Mouse (Mus musculus): Measurements from ENCODE around the gene Itgav.

The Itgav gene

DNA sequence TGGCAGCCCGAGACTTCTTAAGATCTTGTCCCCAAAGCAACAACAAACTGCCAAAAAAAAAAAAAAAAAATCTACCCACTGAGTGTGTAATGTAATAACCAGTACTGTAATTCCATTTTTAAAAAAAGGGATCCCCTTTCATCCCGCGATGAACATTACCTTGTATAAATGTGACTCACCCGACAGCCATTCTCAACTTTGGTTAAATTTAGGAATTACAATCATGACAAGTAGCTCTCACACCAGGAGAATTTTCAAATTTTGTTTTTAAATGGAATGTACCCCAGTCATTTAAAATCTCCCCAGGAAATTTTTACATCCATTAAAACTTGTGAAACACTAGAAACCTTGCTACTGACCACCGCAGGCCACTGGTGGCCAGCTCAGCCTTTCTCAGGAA is 10.3 kb upstream of the Itgav start:
- no peak for DNase-seq

DNA sequence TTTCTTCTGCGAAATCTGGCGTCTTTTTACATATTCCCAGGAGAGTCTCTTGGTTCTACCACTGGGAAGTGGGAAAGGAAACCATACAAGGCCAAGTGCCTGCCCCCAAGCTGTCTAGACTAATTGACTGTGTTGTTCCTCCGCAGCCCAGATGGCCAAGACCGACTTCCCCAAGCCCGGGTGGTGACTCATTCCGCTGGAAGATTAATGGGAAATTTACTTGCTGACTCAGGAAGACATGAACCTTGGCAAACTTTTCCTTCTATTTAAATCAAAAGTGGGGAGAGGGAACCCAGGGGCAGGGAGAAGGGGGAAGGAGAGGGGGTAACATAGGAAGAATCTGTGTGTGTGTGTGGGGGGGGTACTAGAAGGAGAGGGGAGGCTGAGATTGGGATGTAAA is 9.4 kb upstream of the Itgav start:
- peak; percentile 48 to 60 for DNase-seq

DNA sequence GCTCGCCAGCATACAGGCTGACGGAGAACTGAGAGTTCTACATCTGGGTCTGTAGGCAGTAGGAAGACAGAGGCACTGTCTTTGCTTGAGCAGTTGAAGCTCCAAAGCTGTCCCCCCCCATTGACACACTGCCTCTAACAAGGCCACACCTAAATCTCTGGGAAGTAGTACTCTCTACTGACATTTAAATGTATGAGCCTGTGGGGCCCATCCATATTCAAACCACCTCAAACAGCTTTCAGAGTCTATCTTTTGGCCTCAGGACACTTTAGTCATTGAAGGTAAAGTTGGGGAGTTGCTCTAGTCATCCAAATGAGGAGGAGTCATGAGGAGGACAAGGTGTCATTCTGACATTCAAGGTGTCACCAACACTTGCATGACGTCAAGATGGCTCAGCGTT is 5.9 kb upstream of the Itgav start:
- no peak for DNase-seq

DNA sequence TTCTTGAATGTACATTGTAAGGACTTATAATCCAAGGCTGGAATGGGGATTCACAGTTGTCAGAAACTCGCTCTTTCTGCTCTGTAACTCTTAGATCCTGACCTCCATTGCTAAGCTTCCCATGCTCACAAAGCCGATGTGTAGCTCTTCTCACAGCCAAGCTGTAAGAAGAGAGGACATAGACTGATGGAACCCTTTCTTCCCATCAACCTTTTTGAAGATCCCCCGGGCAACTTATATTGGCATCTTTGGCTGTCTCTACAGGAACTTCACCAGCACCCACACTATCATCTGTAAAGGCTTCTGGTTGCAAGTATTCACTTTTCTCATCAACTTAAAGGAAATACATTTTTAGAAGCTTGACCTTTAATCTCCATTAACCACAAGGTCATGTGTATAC is 2.6 kb upstream of the Itgav start:
- DNase-seq, result no peak

DNA sequence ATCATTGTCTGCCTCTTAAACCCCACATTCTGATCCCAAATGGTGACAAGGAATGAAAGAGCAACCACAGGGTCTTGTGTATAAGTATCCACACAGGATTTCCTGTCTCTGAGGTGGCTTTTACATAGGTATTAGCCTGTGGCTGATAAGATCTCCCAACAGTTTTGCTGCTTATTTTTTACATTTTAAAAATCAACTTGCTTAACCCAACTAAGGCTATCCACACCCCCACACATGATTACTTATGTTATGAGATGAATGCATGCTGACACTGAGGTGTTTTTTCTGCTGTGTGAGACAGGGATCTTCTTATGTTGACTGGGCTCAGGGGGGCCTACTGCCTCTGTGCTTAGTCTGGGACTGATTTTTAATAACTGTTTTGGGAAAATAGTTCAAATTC is 1.3 kb upstream of the Itgav start:
- no peak for DNase-seq

DNA sequence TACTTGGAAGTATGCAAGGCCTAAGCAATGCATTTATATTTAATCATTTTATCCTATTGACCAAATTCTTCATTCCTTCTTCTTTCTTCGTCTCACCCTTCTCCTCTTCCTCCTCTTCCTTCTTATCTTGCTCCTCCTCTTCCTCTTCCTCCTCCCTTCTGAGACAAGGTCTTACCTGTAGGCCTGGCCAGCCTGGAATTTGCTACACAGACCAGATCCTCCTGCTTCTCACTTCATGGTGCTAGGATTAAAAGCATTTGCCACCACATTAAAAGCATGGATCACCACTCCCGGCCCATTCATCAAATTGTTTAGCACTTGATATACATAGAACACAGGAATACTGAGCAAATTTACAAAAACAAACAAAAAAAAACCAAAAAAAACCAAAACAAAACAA is 851 bp upstream of the Itgav start:
- DNase-seq, result no peak

DNA sequence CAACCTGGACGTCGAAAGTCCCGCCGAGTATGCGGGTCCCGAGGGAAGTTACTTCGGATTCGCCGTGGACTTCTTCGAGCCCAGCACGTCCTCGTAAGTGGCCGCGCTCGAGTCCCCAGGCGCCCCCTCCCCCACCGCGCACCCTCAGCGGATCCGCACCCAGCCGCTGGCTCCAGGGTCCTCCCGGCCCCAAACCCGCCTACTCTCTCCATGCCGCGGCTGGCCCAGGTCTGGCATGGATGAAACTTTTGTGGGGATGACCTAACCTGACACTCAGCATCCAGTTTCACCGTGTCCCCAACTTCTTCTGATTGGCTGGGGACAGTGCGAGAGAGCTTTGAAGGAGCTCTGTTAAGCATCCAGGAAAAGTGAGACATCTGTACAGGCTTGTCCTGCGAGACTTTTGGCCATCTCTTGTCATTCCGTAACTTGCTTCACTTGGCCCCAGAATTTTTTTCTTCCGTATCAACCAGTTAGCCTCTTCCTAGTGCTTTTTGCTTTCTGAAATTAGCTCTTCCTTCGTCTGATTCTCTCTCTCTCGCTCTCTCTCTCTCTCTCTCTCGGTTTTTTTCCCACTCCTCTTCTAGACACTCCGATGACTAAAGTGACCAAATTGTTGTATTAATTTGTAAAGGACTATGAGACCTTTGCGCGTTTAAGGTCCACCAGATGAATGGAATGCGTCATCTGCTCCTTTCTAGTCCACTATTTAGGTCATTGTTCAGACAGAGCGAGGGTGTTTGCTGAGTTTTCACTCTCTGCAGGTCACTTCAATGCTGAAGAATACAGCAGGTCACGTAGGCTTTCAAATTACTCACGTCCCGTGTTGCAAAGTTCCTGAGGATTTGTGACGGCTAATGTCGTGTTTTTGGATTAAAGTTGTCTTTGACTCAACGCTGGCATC is 882 bp downstream of the Itgav start:
- peak; percentile 46 to 50 for DNase-seq

DNA sequence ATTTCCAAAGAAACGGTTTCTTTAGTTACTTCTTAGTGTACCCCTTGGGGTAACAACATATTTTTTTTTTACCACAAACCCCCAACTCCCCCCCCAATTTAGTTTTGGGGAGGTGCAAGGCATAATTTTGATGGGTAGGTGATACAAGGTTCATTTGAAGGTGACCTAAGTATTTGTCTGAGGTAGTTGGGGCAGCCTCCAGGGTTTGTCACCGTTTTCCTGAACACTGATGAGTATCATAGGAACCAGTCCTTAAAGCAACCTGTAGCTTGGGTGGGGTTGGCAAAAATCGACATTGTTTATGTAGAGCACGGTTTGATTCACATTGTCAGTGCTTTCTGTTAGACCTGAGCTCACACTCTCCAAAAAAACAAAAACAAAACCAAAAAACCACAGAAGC is 1.6 kb downstream of the Itgav start:
- no peak for DNase-seq

DNA sequence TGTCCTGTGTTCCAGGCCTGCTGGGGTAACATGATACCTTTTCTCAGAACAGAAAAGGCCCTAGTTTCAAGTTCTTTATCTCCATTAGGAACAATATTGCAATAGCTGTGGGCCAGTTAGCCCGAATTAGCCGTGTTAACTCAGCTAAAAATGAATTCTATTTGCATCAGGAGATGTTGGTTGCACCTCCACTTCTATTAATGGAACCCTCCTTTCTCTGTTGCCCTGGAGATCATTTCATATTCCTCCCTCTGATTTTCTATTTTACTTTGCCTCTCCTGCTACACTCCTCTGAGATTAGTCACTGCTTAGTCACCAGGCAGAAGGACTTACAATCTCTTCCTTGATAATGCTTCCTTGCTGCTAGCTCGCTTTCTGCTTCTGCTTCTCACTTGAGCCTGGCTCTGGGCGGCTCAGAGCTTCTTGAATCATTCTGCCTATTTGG is 4.1 kb downstream of the Itgav start:
- DNase-seq, result no peak

DNA sequence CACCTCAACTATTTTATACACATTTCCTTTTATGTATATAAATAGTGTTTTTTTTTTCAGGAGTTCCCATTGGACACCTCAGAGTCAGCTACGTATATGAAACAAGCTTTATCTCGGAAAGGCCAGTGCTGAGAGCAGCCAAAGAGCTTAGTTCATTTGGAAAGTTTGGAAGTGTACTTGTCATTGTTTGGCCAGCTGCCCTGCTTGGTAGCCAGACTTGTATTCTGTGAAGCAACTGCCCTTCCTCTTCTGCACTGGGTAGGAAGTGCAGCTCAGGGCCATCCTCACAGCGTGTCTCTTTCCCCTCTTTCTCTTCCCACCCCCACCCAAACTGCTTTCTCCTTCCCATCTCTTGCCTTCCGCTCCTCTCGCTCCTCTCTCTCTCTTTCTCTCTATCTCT is 5.1 kb downstream of the Itgav start:
- DNase-seq, result peak; percentile 13 to 20

DNA sequence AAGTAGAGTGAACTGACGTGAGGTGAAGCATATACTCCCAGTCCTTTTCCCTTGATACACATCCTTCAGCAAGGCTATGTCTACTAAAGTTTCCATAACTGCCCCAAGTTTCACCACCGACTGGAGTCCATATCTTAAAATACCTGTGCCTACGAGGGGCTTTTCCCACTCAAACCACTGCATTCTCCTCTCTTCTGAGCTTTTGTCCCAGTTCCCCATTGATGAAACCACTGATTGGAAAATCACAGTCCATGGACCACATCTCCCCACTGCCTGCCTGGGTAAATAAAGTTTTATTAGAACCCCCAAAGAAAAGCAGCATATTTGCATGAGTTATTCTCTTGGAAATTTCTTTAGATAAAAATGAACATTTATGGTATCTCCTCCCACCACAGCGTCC is 8.7 kb downstream of the Itgav start:
- no peak for DNase-seq

DNA sequence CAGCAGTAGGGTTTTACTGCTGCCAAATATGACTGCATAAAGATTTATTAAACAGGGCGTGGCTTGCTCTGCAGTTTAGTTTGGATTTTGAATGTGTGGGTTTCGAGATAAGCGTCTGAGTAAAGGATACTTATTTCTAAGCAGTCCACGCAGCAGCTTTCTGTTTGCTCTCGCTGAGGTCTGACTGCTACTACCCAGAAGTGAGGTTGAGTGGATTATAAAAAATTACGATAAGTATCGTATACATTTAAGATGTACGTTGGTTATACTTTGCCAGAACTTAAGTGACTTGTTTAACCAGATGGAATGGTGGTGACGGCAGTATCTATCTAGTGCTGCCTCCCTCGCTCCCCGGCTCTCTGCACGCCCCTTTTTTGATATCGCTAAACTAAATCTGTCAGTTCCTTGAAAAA is 9.8 kb downstream of the Itgav start:
- no peak for DNase-seq

DNA sequence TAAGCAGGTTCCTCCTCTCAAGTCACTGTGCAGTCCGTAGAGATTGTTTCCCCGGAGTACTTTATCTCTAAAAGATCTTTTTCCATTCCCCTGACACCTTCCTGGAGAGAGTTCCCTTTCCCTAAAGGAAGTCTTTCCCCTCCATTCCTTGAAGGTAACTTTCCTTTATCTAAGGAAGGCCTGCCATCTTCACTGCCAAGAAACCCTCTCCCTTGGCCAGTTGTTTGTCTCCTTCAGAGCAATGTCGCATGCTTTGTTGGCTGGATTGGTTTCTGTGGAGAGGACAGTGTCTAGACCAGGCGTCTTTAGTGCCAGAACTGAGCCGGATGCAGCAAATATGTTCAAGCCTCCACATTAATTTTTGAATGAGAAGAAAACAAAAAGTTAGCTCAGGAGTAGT is 11.1 kb downstream of the Itgav start:
- no peak for DNase-seq

DNA sequence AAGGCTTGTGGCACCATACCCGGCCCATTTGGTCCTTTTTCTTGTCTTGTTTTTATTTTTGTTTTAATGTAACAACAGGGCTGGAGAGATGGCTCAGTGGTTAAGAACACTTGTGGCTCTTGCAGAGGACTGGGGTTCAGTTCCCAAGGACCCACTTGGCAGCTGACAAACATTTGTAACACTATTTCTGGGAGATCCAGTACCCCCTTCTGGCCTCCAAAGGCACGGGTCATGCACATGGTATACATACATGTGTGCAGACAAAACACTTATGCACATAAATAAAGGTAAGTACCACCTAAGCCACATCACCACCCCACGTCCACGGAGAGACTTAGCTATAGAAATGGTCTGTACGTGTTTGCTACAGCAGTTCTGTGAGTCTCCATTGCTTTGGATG is 12.6 kb downstream of the Itgav start:
- DNase-seq, result no peak

DNA sequence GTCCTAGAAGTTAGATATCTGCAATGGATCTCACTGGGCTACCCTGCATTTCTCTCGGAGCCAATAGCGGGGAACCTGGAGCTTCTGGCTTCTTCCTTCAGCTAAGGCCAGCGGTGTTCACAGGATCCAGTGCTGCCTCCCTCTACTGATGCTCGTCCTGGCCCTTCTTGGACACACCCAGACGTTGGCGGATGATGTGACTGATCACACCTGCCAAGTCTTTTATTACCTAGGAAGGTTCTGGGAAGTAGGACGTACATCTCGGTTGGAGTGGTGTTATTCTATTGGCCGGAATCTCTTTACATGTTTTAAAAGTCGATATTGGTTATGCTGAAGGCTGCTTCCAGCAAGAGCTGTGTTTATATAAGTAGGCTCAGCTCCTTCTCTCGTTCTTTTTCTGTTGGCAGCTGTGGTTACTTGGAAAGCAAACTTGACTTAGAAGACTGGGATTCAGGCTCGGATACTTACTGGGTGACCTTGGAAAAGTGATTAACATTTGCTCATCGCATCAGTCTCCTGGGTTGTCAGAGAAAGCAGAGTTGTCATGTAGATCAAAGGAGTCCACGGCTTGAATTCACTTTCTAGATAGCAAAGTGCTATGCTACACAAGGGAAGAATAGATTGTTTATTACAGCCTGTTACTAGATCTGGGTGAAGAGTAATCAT is 14.5 kb downstream of the Itgav start:
- DNase-seq, result no peak

DNA sequence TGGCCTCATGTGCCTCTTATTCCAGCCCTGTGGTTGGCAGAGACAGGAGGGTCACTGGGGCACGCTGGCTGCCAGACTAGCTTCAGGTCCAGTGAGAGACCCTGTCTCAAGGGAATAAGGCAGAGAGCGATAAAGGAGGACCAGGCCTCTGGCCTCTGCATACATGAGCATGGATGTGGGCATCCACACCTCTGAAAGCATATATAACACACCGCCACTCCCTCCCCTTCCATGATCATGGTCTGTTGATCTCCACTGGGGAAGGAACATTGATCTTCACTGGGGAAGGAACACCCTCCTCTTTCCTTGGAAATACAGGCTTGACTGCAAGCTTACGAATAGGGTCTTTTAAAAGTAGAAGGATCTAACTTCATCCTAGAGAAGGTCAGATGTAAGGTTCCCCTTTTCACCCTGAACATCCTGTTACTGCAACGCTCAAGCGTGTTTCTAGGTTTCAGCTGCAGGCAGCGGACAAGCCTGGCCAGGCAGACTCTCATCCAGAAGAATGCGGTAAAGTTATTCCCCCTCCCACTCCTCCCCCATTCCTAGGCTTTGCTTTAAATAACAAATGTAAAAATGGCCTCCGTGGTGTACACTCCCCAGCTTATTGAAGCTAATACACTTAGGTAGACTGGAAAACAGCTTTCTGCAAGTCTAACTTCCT is 15.4 kb downstream of the Itgav start:
- DNase-seq, result no peak

DNA sequence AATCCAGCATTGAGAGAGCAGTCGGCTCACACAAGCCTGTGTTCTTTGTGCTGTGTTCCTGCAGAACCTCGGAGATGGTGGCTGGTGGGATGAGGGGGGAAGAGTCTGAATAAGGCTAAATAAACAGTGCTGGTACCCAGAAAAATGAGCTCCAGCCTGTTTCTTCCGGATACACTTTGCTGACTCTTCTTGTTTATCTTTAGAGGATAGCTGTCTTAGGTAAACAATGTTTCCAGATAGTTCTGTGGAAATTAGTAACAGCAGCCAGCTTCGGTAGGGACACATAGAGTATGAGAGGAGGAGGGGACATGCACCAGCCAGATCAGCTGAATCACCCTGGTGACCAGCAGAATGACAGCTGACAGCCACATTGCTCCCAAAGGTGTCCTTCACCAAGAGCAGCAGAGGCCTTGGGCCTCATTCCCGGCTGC is 16.4 kb downstream of the Itgav start:
- no peak for DNase-seq

DNA sequence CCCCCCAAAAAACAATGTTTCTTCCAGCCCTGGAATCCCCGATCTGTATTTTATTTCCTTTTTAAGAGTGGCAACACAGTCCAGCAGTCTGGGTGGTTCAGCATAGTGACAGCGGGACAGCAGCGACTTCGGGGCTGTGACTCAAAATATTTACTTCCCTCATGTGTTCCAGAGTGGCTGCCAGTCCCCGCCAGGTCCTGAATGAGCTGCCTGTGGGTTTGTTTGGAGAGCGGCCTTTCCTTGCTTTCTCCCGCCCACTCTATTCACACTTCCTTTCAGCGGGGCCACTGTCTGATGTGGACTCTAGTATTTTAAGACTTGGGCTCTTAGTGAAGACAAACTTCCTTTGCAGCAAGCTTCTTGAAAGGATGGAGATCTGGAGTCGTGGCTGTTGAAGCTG is 18.0 kb downstream of the Itgav start:
- DNase-seq, result peak in 1 of 2 experiments; percentile 8

DNA sequence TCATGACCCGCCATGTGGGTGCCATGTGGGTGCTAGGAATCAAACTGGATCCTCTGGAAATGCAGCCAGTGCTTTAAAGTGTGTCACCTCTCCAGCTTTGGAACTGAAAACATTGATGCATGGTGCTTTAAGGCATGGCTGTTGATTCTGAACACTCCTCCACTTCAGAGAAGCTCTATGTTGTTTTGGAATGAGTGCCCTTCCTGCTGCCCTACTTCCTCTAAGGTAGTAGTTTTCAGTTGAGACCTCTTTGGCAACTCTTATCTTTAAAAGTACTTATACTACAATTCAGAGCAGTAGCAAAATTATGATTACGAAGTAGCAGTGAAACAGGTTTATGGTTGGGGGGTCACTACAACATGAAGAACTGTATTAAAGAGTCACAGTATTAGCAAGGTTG is 18.6 kb downstream of the Itgav start:
- DNase-seq, result no peak

DNA sequence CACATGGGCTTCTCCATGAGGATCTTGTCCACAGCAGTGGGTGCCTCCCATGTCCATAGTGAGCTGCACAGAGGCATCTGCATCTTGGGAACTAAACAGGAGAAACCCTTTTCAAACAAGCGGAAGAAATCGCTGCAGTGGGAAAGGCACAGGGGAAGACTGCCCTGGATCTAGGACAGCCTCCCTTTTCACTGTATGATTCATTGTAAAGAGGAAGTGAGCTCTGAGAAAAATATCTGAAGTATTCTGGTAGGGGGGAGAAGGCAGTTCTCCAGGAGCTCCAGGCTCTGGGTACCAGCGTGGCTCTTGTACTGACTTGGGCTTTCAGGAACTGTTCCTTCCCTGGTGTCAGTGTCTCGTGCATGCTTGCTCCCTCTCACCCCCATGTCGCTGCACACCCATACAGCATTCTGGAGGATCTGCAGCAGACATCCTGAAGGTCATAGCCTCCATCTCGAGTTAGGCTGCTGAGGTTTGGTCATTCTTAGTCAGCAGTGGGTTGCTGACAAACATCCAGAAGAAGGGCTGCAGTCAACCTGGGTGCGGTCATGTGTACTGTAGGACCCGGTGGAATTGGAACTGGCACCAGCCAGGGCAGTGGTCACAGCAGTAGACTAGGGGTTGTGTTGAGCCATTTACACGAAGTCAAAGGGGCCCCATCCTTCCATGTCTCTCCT is 20.2 kb downstream of the Itgav start:
- DNase-seq, result no peak

DNA sequence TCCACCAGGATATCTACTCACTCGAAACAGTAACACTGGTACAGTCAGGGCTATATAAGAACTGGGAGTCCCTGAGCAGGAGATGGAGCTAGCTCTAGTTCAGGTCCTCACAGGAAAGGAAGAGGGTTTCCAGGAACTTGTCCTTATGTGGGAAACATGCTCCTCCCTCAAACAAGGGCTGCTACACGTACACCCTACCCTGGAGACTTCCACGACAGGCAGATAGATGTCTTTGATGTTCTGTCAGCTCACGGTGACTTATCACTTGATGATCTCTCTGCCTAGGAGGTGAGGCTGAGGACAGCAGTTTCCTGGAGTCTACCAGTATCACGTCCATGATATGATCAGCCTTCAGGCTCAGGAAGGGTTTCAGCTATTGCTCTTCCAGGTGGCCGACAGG is 21.1 kb downstream of the Itgav start:
- no peak for DNase-seq

DNA sequence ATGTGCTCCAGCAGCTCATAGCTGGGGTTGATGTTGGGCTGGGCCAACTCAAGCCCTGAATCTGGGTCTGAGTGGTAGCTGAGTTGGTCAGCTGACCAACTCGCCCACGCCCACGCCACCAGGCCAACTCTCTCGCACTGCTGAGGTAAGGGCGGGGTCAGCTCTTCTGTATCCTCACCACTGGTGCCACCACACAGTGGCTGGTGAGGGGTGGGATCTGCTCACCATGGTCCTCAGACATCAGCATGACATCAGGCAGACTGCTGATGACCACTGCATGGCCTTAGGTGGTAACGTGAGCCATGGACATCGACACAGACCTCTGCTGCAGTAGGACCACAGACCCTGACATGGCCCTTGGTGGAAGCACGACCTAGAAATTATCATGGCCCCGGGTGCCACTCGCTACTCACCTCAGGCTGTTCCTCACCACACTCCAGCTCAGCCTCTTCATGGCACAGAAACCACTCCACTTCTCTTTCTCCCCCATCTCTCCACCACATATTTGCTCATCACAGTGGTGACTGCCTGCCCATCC is 24.5 kb downstream of the Itgav start:
- DNase-seq, result no peak

DNA sequence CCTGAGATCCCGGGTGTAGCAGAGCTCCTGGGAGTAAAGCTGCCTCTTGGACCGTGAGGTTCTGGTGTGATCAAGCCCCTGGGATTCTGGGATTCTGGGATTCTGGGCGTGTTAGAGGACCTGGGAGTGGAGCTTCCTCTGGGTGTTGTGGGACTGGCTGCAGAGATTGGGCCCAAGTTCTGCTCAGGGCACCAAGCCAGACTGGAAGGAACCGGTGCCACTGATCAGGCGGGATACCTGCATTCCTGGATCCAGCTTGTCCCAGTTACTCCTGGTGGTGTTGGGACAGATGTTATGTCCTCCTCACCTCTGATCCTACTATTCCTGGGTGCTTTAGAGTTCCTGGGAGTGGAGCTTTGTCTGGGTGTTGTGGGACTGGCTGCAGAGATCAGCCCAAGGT is 28.8 kb downstream of the Itgav start:
- DNase-seq, result no peak

Measured in cerebellum, postnatal 14 days (tissue).